Mouse (Mus musculus) lung, postnatal 0 days (tissue): ENCODE results near the gene Dlgap4. TPM values are rescaled to one million over a fixed set of nuclear protein-coding genes. Genes with fewer than 3 reads are reported as not detected.
A peak's percentile ranks its signal among the peaks of the same experiment; 100 is the strongest.

ENCODE experiments used
- ATAC-seq: fragments of 200-750 bp; cut with Nextera tagmentation; 2 replicates; pipeline ENCODE4 v1.8.0; 2017; ENCODE audit warnings: moderate library complexity
- DNase-seq: peaks from one replicate; pipeline ENCODE4 v3.0.0-alpha.2; 2016; ENCODE audit warnings: low spot score
- H3K27ac ChIP-seq: fragments of 300-500 bp; sonication (generic); 2 replicates; pipeline ENCODE4 v1.5.1; 2014; ENCODE audit warnings: antibody characterized with exemption, mild to moderate bottlenecking, low read length, mixed read lengths
- H3K27me3 ChIP-seq: fragments of 300-500 bp; sonication (generic); replicated peaks from 2 replicates; pipeline ENCODE4 v1.6.1; 2014; ENCODE audit warnings: low read length, mixed read lengths; ENCODE audit not compliant: insufficient read depth
- H3K36me3 ChIP-seq: fragments of 300-500 bp; sonication (generic); 2 replicates; pipeline ENCODE4 v1.6.1; 2014; ENCODE audit warnings: low read length, mixed read lengths; ENCODE audit not compliant: insufficient read depth
- H3K4me1 ChIP-seq: fragments of 300-500 bp; sonication (generic); 2 replicates; pipeline ENCODE4 v1.6.1; 2014; ENCODE audit warnings: antibody characterized with exemption, low read depth, low read length, mixed read lengths; ENCODE audit not compliant: insufficient read depth
- H3K4me2 ChIP-seq: fragments of 300-500 bp; sonication (generic); replicated peaks from 2 replicates; pipeline ENCODE4 v1.6.1; 2014; ENCODE audit warnings: low read depth, mild to moderate bottlenecking, low read length, moderate library complexity, mixed read lengths
- H3K4me3 ChIP-seq: fragments of 300-500 bp; sonication (generic); 2 replicates; pipeline ENCODE4 v1.5.1; 2014; ENCODE audit warnings: low read depth, low read length
- H3K9ac ChIP-seq: fragments of 300-500 bp; sonication (generic); replicated peaks from 2 replicates; pipeline ENCODE4 v1.6.1; 2014; ENCODE audit warnings: low read depth, mild to moderate bottlenecking
- H3K9me3 ChIP-seq: fragments of 300-500 bp; sonication (generic); 2 replicates; pipeline ENCODE4 v1.6.1; 2016; ENCODE audit warnings: low read length, mixed read lengths
- CTCF ChIP-seq: IDR thresholded peaks from 2 replicates; pipeline ENCODE4 v1.5.1; 2016; ENCODE audit warnings: antibody characterized with exemption, mild to moderate bottlenecking
- EP300 ChIP-seq: IDR thresholded peaks from 2 replicates; pipeline ENCODE4 v1.6.1; 2016; ENCODE audit warnings: antibody characterized with exemption, mild to moderate bottlenecking, control low read depth
- WGBS: fragments of 180-500 bp; shearing (Covaris S2); extraction: QIAGEN DNeasy Blood & Tissue Kit; methylation state at CpG from one replicate; pipeline ENCODE4 v1.1.7; 2014; 5-methylcytosine and 5-hydroxymethylcytosine counted together
- polyA plus RNA-seq: library from polyadenylated mRNA; unstranded; fragments of >200 nt; fragmentation: Nextera tagmentation; extraction: Ambion mirVana; gene quantifications from 2 replicates; pipeline ENCODE4 v1.2.1, GENCODE M21; 2015

Gene Dlgap4
- polyA plus RNA-seq, 1 experiment from 2014 or later: 74.0 TPM

GRCm38 (mm10) chr2:156760843-156761505 lies 147.5 kb downstream of the Dlgap4 start:
- WGBS: 80% methylated on average over 5 of the region's 5 CpGs
- no peak overlapping the region for H3K4me2 ChIP-seq
- no peaks in the 10 kb centered on the region for H3K4me1 ChIP-seq
- ATAC-seq (peak; percentile 32; the same call in 1 of the 2 replicates), DNase-seq (peak; percentile 46)
- no peak overlapping the region for H3K27ac ChIP-seq
- no peaks in the 10 kb centered on the region for H3K27me3 ChIP-seq
- TF ChIP-seq EP300 (no peak), CTCF (peak; percentile 59)
- no peaks in the 10 kb centered on the region for H3K9me3 ChIP-seq
- H3K4me3 ChIP-seq: no peak overlapping the region
- peaks cover 40% of the 10 kb centered on the region for H3K36me3 ChIP-seq
- H3K9ac ChIP-seq: no peak overlapping the region

GRCm38 (mm10) chr2:156761521-156762278 lies 148.2 kb downstream of the Dlgap4 start:
- no peak overlapping the region for H3K4me3 ChIP-seq
- H3K4me2 ChIP-seq: no peak overlapping the region
- no peak for TF ChIP-seq EP300
- TF ChIP-seq CTCF: no peak
- H3K9me3 ChIP-seq: no peaks in the 10 kb centered on the region
- no peaks in the 10 kb centered on the region for H3K27me3 ChIP-seq
- ATAC-seq: no peak
- peaks cover 32% of the 10 kb centered on the region for H3K36me3 ChIP-seq
- 92% methylated on average over 17 of the region's 17 CpGs for WGBS
- no peak overlapping the region for H3K9ac ChIP-seq
- H3K4me1 ChIP-seq: no peaks in the 10 kb centered on the region
- no peak overlapping the region for H3K27ac ChIP-seq
- no peak for DNase-seq

GRCm38 (mm10) chr2:156762499-156762898 lies 149.0 kb downstream of the Dlgap4 start:
- DNase-seq (no peak), ATAC-seq (peak; percentile 13; the same call in 1 of the 2 replicates)
- WGBS: 63% methylated on average over 21 of the region's 21 CpGs
- H3K36me3 ChIP-seq: peaks cover 24% of the 10 kb centered on the region
- H3K27me3 ChIP-seq: no peaks in the 10 kb centered on the region
- TF ChIP-seq CTCF (no peak), EP300 (no peak)
- H3K27ac ChIP-seq: peak overlapping the region; percentile 59
- no peak overlapping the region for H3K4me2 ChIP-seq
- no peak overlapping the region for H3K9ac ChIP-seq
- no peaks in the 10 kb centered on the region for H3K4me1 ChIP-seq
- no peak overlapping the region for H3K4me3 ChIP-seq
- no peaks in the 10 kb centered on the region for H3K9me3 ChIP-seq

- 67% methylated on average over 11 of the region's 11 CpGs for WGBS
- Histone ChIP-seq H3K4me2 (no peak overlapping the region), H3K4me3 (no peak overlapping the region), H3K4me1 (no peaks in the 10 kb centered on the region), H3K27ac (peak overlapping the region; percentile 59), H3K9me3 (no peaks in the 10 kb centered on the region), H3K9ac (no peak overlapping the region), H3K36me3 (peaks cover 20% of the 10 kb centered on the region; the same call in 1 of the 2 replicates), H3K27me3 (no peaks in the 10 kb centered on the region)
- peak; percentile 82 for DNase-seq
- TF ChIP-seq EP300 (no peak), CTCF (no peak)
- peak; percentile 66 for ATAC-seq
These were observed 149.6 kb downstream of the Dlgap4 start for GRCm38 (mm10) chr2:156763101-156763500.

- DNase-seq: no peak
- 95% methylated on average over 10 of the region's 10 CpGs for WGBS
- H3K36me3 ChIP-seq: peaks cover 17% of the 10 kb centered on the region; the same call in 1 of the 2 replicates
- H3K27ac ChIP-seq: no peak overlapping the region
- H3K27me3 ChIP-seq: no peaks in the 10 kb centered on the region
- no peak for ATAC-seq
- no peak overlapping the region for H3K4me3 ChIP-seq
- H3K9me3 ChIP-seq: no peaks in the 10 kb centered on the region
- no peak overlapping the region for H3K9ac ChIP-seq
- TF ChIP-seq CTCF: no peak
- no peak for TF ChIP-seq EP300
- no peak overlapping the region for H3K4me2 ChIP-seq
- no peaks in the 10 kb centered on the region for H3K4me1 ChIP-seq
These were observed 150.5 kb downstream of the Dlgap4 start for GRCm38 (mm10) chr2:156764022-156764421.

- H3K27ac ChIP-seq: no peak overlapping the region
- WGBS: 59% methylated on average over 4 of the region's 4 CpGs
- H3K9ac ChIP-seq: no peak overlapping the region
These were observed 151.2 kb downstream of the Dlgap4 start for GRCm38 (mm10) chr2:156764747-156765146.

More at GRCm38 (mm10) chr2:156764747-156765146, 151.2 kb downstream of the Dlgap4 start:
- Histone ChIP-seq H3K36me3 (0 out of 2 replicates have a peak, but pooled peaks cover 17% of the 10 kb centered on the region), H3K4me1 (no peaks in the 10 kb centered on the region), H3K4me2 (no peak overlapping the region), H3K4me3 (no peak overlapping the region), H3K9me3 (no peaks in the 10 kb centered on the region), H3K27me3 (no peaks in the 10 kb centered on the region)
- no peak for DNase-seq
- ATAC-seq: no peak
- TF ChIP-seq CTCF (no peak), EP300 (no peak)
